8 mouse cellular contexts compared by ENCODE assay signal in the genomic region with DNA sequence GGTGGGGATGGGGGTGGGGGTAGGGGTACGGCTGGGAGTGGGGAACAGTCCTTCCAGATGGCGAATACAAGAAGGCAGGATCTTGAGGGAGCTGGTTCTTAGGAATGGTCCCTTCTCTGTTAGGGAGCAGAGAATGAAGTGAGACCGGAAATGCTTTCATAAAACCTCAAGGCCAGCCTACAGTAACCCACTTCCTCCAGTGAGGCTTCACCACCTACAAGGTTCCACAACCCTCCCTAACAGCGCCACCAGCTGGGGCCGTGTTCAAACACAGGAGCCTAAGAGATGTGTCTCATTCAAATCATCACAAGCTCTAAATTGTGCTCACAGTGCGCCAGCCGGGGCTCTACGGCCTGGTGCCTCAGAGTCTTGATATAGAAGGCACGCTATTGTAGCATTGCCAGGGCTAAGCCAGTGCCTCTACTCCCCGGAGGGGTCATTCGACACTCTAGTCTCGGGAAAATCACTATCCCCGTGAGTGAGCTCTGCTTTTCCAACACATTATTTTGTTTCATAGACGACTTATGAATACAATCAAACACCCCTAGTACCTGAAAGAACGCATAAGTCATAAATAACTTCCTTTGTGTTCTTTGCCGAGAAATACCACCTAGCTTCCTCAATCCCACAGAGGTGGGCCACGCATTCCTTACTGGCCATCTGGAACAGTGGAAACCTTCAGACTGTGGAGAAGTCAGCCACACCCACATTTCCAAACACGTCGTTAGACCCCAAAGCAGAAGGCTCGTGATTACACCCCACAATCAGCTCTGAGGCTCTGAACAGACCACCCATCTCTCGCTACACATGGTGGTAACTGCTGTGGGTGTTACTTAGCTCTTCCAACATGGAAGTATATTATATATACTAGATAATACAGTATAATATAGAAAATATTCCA.
DNase-seq lines count a peak whose midpoint lies in the region; ATAC-seq and TF ChIP-seq lines count a peak whose summit lies in the region.

No protein-coding gene starts in this region.

- H3K27me3 ChIP-seq in forebrain, postnatal 0 days (ENCODE audit: insufficient read depth, low read length): no peaks in the 10 kb centered on the region
- H3K27me3 ChIP-seq in liver, postnatal 0 days (ENCODE audit: insufficient read depth, low read length): no peaks in the 10 kb centered on the region

- 0 out of 2 replicates have a peak, but pooled peaks cover 3% of the 10 kb centered on the region for H3K4me1 ChIP-seq in forebrain, postnatal 0 days (ENCODE audit: insufficient read depth)
- H3K4me1 ChIP-seq in liver, postnatal 0 days (ENCODE audit: insufficient read depth): peaks cover 4% of the 10 kb centered on the region; the same call in 1 of the 2 replicates

- TF ChIP-seq EP300 in liver, postnatal 0 days (IDR thresholded peaks at IDR 0.05; ENCODE audit: low read depth): peak; percentile 56; the same call in 1 of the 2 replicates

- ATAC-seq in forebrain, postnatal 0 days: peak; percentile 36; the same call in 1 of the 2 replicates
- ATAC-seq in liver, postnatal 0 days: peak; percentile 81

- H3K4me3 ChIP-seq in forebrain, postnatal 0 days (ENCODE audit: low read depth, low read length): no peak overlapping the region
- peak overlapping the region; percentile 13; the same call in 1 of the 2 replicates for H3K4me3 ChIP-seq in liver, postnatal 0 days (ENCODE audit: low read depth, low read length)

- no peaks in the 10 kb centered on the region for H3K9me3 ChIP-seq in forebrain, postnatal 0 days (ENCODE audit: low read length)
- H3K9me3 ChIP-seq in liver, postnatal 0 days (ENCODE audit: low read length): no peaks in the 10 kb centered on the region

- no peaks in the 10 kb centered on the region for H3K36me3 ChIP-seq in forebrain, postnatal 0 days (ENCODE audit: insufficient read depth)
- H3K36me3 ChIP-seq in liver, postnatal 0 days (replicated peaks; ENCODE audit: insufficient read depth, low read length): no peaks in the 10 kb centered on the region

- H3K9ac ChIP-seq in forebrain, postnatal 0 days: no peak overlapping the region
- peak overlapping the region; percentile 41 for H3K9ac ChIP-seq in liver, postnatal 0 days (replicated peaks)

- intact Hi-C loops in heart, postnatal 36 days (cut with DNase I): loop anchor here (1.0 to 5.0 kb wide), 5 partner anchors 26 to 324 kb away; partner anchors contain the start of gene Tgfbr2

- 64% methylated on average over 21 of the region's 21 CpGs for WGBS in forebrain, postnatal 0 days
- 35% methylated on average over 21 of the region's 21 CpGs for WGBS in liver, postnatal 0 days (ENCODE audit: insufficient replicate concordance)

- peak overlapping the region; percentile 15 for H3K4me2 ChIP-seq in forebrain, postnatal 0 days (ENCODE audit: low read depth)
- H3K4me2 ChIP-seq in liver, postnatal 0 days (ENCODE audit: low read depth, low read length): peak overlapping the region; percentile 63

- H3K27ac ChIP-seq in forebrain, postnatal 0 days (ENCODE audit: low read depth, low read length): no peak overlapping the region
- H3K27ac ChIP-seq in liver, postnatal 0 days (ENCODE audit: low read depth): peak overlapping the region; percentile 64; the same call in 1 of the 2 replicates

- peak; percentile 93 to 96 for DNase-seq in B cell, adult 2 months
- peak; percentile 92 for DNase-seq in adrenal gland, postnatal 14 days
- DNase-seq in forebrain, postnatal 0 days: no peak
- DNase-seq in heart, postnatal 36 days: peak; percentile 82 to 83
- peak; percentile 85 for DNase-seq in layer of hippocampus, adult 11-12 months (ENCODE audit: low spot score)
- DNase-seq in liver, postnatal 0 days: peak; percentile 84
- DNase-seq in ovary, postnatal 14 days (ENCODE audit: low spot score): peak; percentile 72
- peak; percentile 96 to 97 for DNase-seq in thymus, postnatal 36 days

- TF ChIP-seq CTCF in forebrain, postnatal 0 days (IDR thresholded peaks at IDR 0.05; ENCODE audit: low read depth): peak; percentile 55
- peak; percentile 82 for TF ChIP-seq CTCF in liver, postnatal 0 days (IDR thresholded peaks at IDR 0.05; ENCODE audit: low read depth)
